Mouse (Mus musculus) T-helper 2 cell (primary cell): ENCODE measurements at regions not wholly inside any gene's neighbourhood (a gene's known extent, or its start where the extent isn't known, plus 50 kb on each side); places are given as distances from the start of the nearest gene placed in this dataset.

Experiments
- in situ Hi-C: fragments of 300-600 bp; cut with MboI, MseI; formaldehyde crosslinking; loops from one replicate; pipeline ENCODE4 v1.15.1; 2025; ENCODE audit warnings: high pct_unique_total_duplicates

GRCm38 (mm10) chr13:106562588-106562987 is 374.2 kb downstream of the Ipo11 start:
- in situ Hi-C loops = no loop called here

GRCm38 (mm10) chr13:106562161-106562560 is 374.6 kb downstream of the Ipo11 start:
- in situ Hi-C loops = no loop called here

- in situ Hi-C loops = no loop called here
These were observed 411.2 kb downstream of the Ipo11 start for GRCm38 (mm10) chr13:106525406-106526206.

GRCm38 (mm10) chr13:106514510-106515169 is 422.1 kb downstream of the Ipo11 start:
- in situ Hi-C loops = no loop called here

GRCm38 (mm10) chr13:106513669-106514068 is 423.1 kb downstream of the Ipo11 start:
- in situ Hi-C loops = no loop called here

- in situ Hi-C loops = no loop called here
These were observed 426.3 kb downstream of the Ipo11 start for GRCm38 (mm10) chr13:106510435-106510834.

- in situ Hi-C loops = loop anchor here (10.0 kb wide), 1 partner anchor 916 kb away; no protein-coding TSS in a partner anchor
These were observed 435.5 kb downstream of the Ipo11 start for GRCm38 (mm10) chr13:106501273-106501672.

- in situ Hi-C loops = no loop called here
These were observed 465.5 kb downstream of the Ipo11 start for GRCm38 (mm10) chr13:106471264-106471663.

- in situ Hi-C loops = no loop called here
These were observed 482.3 kb downstream of the Ipo11 start for GRCm38 (mm10) chr13:106454366-106454927.

GRCm38 (mm10) chr13:106432165-106432564 is 504.6 kb downstream of the Ipo11 start:
- in situ Hi-C loops = no loop called here

GRCm38 (mm10) chr13:106406608-106407038 is 530.1 kb downstream of the Ipo11 start:
- in situ Hi-C loops = no loop called here

- in situ Hi-C loops = loop anchor here (10.0 kb wide), 1 partner anchor 48 kb away; no protein-coding TSS in a partner anchor
These were observed 544.1 kb downstream of the Ipo11 start for GRCm38 (mm10) chr13:106392642-106393041.

- in situ Hi-C loops = no loop called here
These were observed 548.1 kb downstream of the Ipo11 start for GRCm38 (mm10) chr13:106388634-106389033.

- in situ Hi-C loops = no loop called here
These were observed 569.2 kb downstream of the Ipo11 start for GRCm38 (mm10) chr13:106367589-106367988.

- in situ Hi-C loops = no loop called here
These were observed 583.9 kb downstream of the Ipo11 start for GRCm38 (mm10) chr13:106352614-106353409.

- in situ Hi-C loops = no loop called here
These were observed 604.7 kb downstream of the Ipo11 start for GRCm38 (mm10) chr13:106332025-106332424.

- in situ Hi-C loops = no loop called here
These were observed 617.8 kb downstream of the Ipo11 start for GRCm38 (mm10) chr13:106318980-106319379.

- in situ Hi-C loops = no loop called here
These were observed 618.3 kb downstream of the Ipo11 start for GRCm38 (mm10) chr13:106318476-106318875.

- in situ Hi-C loops = no loop called here
These were observed 619.5 kb downstream of the Ipo11 start for GRCm38 (mm10) chr13:106317300-106317699.

GRCm38 (mm10) chr13:106281181-106281580 is 655.6 kb downstream of the Ipo11 start:
- in situ Hi-C loops = no loop called here

- in situ Hi-C loops = no loop called here
These were observed 676.9 kb downstream of the Ipo11 start for GRCm38 (mm10) chr13:106259874-106260273.
